Mouse (Mus musculus): ENCODE data around the gene Kif14.

GRCm38 (mm10) chr1:136470471-136470870 lies 4.3 kb downstream of the Kif14 start:
- no peak for TF ChIP-seq POLR2A (IDR thresholded peaks at IDR 0.05; ENCODE audit: borderline replicate concordance, extremely low read depth, insufficient read depth, insufficient read length, poor library complexity, severe bottlenecking)
- no peak for TF ChIP-seq CTCF (IDR thresholded peaks at IDR 0.05; ENCODE audit: borderline replicate concordance, extremely low read depth, insufficient read depth, insufficient read length)
